Mouse (Mus musculus): ENCODE data around the gene Gfi1. TPM values are rescaled to one million over a fixed set of nuclear protein-coding genes. Genes with fewer than 3 reads are reported as not detected.
A peak's percentile ranks its signal among the peaks of the same experiment; 100 is the strongest.

Gfi1 gene
- polyA plus RNA-seq (2015; fragmentation: Nextera tagmentation; extraction: Ambion mirVana) = not detected in 2 replicates

- ATAC-seq (ENCODE audit: extremely low read depth, insufficient number of reproducible peaks, low FRiP score, low TSS enrichment) = no peak
- H3K9ac ChIP-seq = peak within 1 kb of the TSS; percentile 56
Observed at GRCm38 (mm10) chr5:107725435-107726261, at the start of gene Gfi1. TSS of gene Gfi1 (minus strand) at chr5:107726036.

GRCm38 (mm10) chr5:107772049-107772448 lies 46.2 kb upstream of the Gfi1 start:
- H3K9me3 ChIP-seq = peaks cover 3% of the 10 kb centered on the region
- H3K4me1 ChIP-seq = peaks cover 7% of the 10 kb centered on the region
- peaks cover 37% of the 10 kb centered on the region for H3K36me3 ChIP-seq
- H3K4me3 ChIP-seq = no peak overlapping the region
- H3K9ac ChIP-seq = no peak overlapping the region
- WGBS = 58% methylated on average over 5 of the region's 5 CpGs
- H3K27me3 ChIP-seq (replicated peaks) = no peaks in the 10 kb centered on the region
- ATAC-seq (ENCODE audit: extremely low read depth, insufficient number of reproducible peaks, low FRiP score, low TSS enrichment) = no peak
- H3K27ac ChIP-seq (replicated peaks) = no peak overlapping the region
- no peak overlapping the region for H3K4me2 ChIP-seq

More at GRCm38 (mm10) chr5:107725435-107726261, at the start of gene Gfi1:
- H3K4me1 ChIP-seq = peaks cover 56% of the 10 kb centered on the region
- 0% methylated on average over 41 of the region's 41 CpGs for WGBS
- H3K36me3 ChIP-seq = no peaks in the 10 kb centered on the region
- H3K27me3 ChIP-seq (replicated peaks) = peaks cover 92% of the 10 kb centered on the region
- peak within 1 kb of the TSS; percentile 52 for H3K4me3 ChIP-seq
- no peaks in the 10 kb centered on the region for H3K9me3 ChIP-seq
- peak within 1 kb of the TSS; percentile 81 for H3K4me2 ChIP-seq
- H3K27ac ChIP-seq (replicated peaks) = no peak within 1 kb of the TSS

GRCm38 (mm10) chr5:107768224-107768623 lies 42.4 kb upstream of the Gfi1 start:
- H3K27ac ChIP-seq (replicated peaks) = no peak overlapping the region
- no peak for ATAC-seq (ENCODE audit: extremely low read depth, insufficient number of reproducible peaks, low FRiP score, low TSS enrichment)
- no peak overlapping the region for H3K4me2 ChIP-seq
- no peaks in the 10 kb centered on the region for H3K27me3 ChIP-seq (replicated peaks)
- WGBS = 81% methylated on average over 1 of the region's 1 CpGs
- H3K36me3 ChIP-seq = peaks cover 24% of the 10 kb centered on the region
- H3K9ac ChIP-seq = no peak overlapping the region
- peaks cover 7% of the 10 kb centered on the region for H3K4me1 ChIP-seq
- peaks cover 3% of the 10 kb centered on the region for H3K9me3 ChIP-seq
- no peak overlapping the region for H3K4me3 ChIP-seq

- WGBS = 89% methylated on average over 4 of the region's 4 CpGs
- no peak overlapping the region for H3K4me2 ChIP-seq
Observed at GRCm38 (mm10) chr5:107765946-107766345, 40.1 kb upstream of the Gfi1 start.

GRCm38 (mm10) chr5:107764486-107764885 lies 38.6 kb upstream of the Gfi1 start:
- no peaks in the 10 kb centered on the region for H3K27me3 ChIP-seq (replicated peaks)
- H3K9ac ChIP-seq = no peak overlapping the region
- no peak overlapping the region for H3K4me3 ChIP-seq
- peaks cover 3% of the 10 kb centered on the region for H3K9me3 ChIP-seq
- H3K27ac ChIP-seq (replicated peaks) = no peak overlapping the region
- 0 out of 2 replicates have a peak, but pooled peaks cover 4% of the 10 kb centered on the region for H3K4me1 ChIP-seq
- 57% methylated on average over 1 of the region's 1 CpGs for WGBS
- no peak for ATAC-seq (ENCODE audit: extremely low read depth, insufficient number of reproducible peaks, low FRiP score, low TSS enrichment)
- H3K36me3 ChIP-seq = peaks cover 25% of the 10 kb centered on the region
- H3K4me2 ChIP-seq = no peak overlapping the region

More at GRCm38 (mm10) chr5:107765946-107766345, 40.1 kb upstream of the Gfi1 start:
- Histone ChIP-seq H3K9me3 (peaks cover 3% of the 10 kb centered on the region), H3K27me3 (replicated peaks) (no peaks in the 10 kb centered on the region), H3K27ac (replicated peaks) (no peak overlapping the region), H3K4me1 (no peaks in the 10 kb centered on the region), H3K36me3 (peaks cover 35% of the 10 kb centered on the region), H3K4me3 (no peak overlapping the region), H3K9ac (no peak overlapping the region)
- ATAC-seq (ENCODE audit: extremely low read depth, insufficient number of reproducible peaks, low FRiP score, low TSS enrichment) = no peak

- no peak for ATAC-seq (ENCODE audit: extremely low read depth, insufficient number of reproducible peaks, low FRiP score, low TSS enrichment)
- Histone ChIP-seq H3K9ac (no peak overlapping the region), H3K4me2 (no peak overlapping the region), H3K36me3 (peaks cover 25% of the 10 kb centered on the region), H3K9me3 (peaks cover 3% of the 10 kb centered on the region), H3K27ac (replicated peaks) (no peak overlapping the region), H3K27me3 (replicated peaks) (no peaks in the 10 kb centered on the region), H3K4me3 (no peak overlapping the region), H3K4me1 (peaks cover 12% of the 10 kb centered on the region)
Observed at GRCm38 (mm10) chr5:107763674-107764073, 37.8 kb upstream of the Gfi1 start.

- ATAC-seq (ENCODE audit: extremely low read depth, insufficient number of reproducible peaks, low FRiP score, low TSS enrichment) = peak; percentile 66; the same call in 1 of the 2 replicates
- peak overlapping the region; percentile 10; the same call in 1 of the 2 replicates for H3K27ac ChIP-seq (replicated peaks)
Observed at GRCm38 (mm10) chr5:107759121-107759520, 33.3 kb upstream of the Gfi1 start.

GRCm38 (mm10) chr5:107756072-107756471 lies 30.2 kb upstream of the Gfi1 start:
- Histone ChIP-seq H3K4me1 (peaks cover 17% of the 10 kb centered on the region), H3K4me3 (no peak overlapping the region), H3K9me3 (no peaks in the 10 kb centered on the region), H3K36me3 (peaks cover 30% of the 10 kb centered on the region), H3K4me2 (no peak overlapping the region), H3K27me3 (replicated peaks) (no peaks in the 10 kb centered on the region), H3K9ac (no peak overlapping the region), H3K27ac (replicated peaks) (no peak overlapping the region)
- ATAC-seq (ENCODE audit: extremely low read depth, insufficient number of reproducible peaks, low FRiP score, low TSS enrichment) = no peak
- 69% methylated on average over 2 of the region's 2 CpGs for WGBS

More at GRCm38 (mm10) chr5:107759121-107759520, 33.3 kb upstream of the Gfi1 start:
- Histone ChIP-seq H3K4me2 (no peak overlapping the region), H3K4me1 (peaks cover 17% of the 10 kb centered on the region), H3K9me3 (no peaks in the 10 kb centered on the region), H3K27me3 (replicated peaks) (no peaks in the 10 kb centered on the region), H3K36me3 (peaks cover 26% of the 10 kb centered on the region), H3K4me3 (no peak overlapping the region), H3K9ac (no peak overlapping the region)
- WGBS = 7% methylated on average over 5 of the region's 5 CpGs

- whole genome bisulfite sequencing = 80% methylated on average over 1 of the region's 1 CpGs
- Histone ChIP-seq H3K4me3 (no peak overlapping the region), H3K27me3 (replicated peaks) (no peaks in the 10 kb centered on the region)
Observed at GRCm38 (mm10) chr5:107754740-107755139, 28.9 kb upstream of the Gfi1 start.

GRCm38 (mm10) chr5:107753656-107754055 lies 27.8 kb upstream of the Gfi1 start:
- H3K36me3 ChIP-seq = peaks cover 31% of the 10 kb centered on the region
- H3K27me3 ChIP-seq (replicated peaks) = no peaks in the 10 kb centered on the region
- H3K9ac ChIP-seq = no peak overlapping the region
- H3K9me3 ChIP-seq = no peaks in the 10 kb centered on the region
- H3K4me2 ChIP-seq = no peak overlapping the region
- H3K27ac ChIP-seq (replicated peaks) = no peak overlapping the region
- H3K4me1 ChIP-seq = peaks cover 14% of the 10 kb centered on the region
- 93% methylated on average over 7 of the region's 7 CpGs for WGBS
- no peak overlapping the region for H3K4me3 ChIP-seq
- no peak for ATAC-seq (ENCODE audit: extremely low read depth, insufficient number of reproducible peaks, low FRiP score, low TSS enrichment)

More at GRCm38 (mm10) chr5:107754740-107755139, 28.9 kb upstream of the Gfi1 start:
- no peak for ATAC-seq (ENCODE audit: extremely low read depth, insufficient number of reproducible peaks, low FRiP score, low TSS enrichment)
- peaks cover 18% of the 10 kb centered on the region for H3K4me1 ChIP-seq
- H3K9ac ChIP-seq = no peak overlapping the region
- H3K9me3 ChIP-seq = no peaks in the 10 kb centered on the region
- no peak overlapping the region for H3K27ac ChIP-seq (replicated peaks)
- H3K4me2 ChIP-seq = no peak overlapping the region
- peaks cover 31% of the 10 kb centered on the region for H3K36me3 ChIP-seq

GRCm38 (mm10) chr5:107749229-107749916 lies 23.5 kb upstream of the Gfi1 start:
- peaks cover 8% of the 10 kb centered on the region; the same call in 1 of the 2 replicates for H3K4me1 ChIP-seq
- no peak for ATAC-seq (ENCODE audit: extremely low read depth, insufficient number of reproducible peaks, low FRiP score, low TSS enrichment)
- no peak overlapping the region for H3K4me3 ChIP-seq
- H3K4me2 ChIP-seq = no peak overlapping the region
- peaks cover 32% of the 10 kb centered on the region for H3K36me3 ChIP-seq
- WGBS = 49% methylated on average over 9 of the region's 9 CpGs
- no peaks in the 10 kb centered on the region for H3K9me3 ChIP-seq
- H3K9ac ChIP-seq = no peak overlapping the region
- H3K27me3 ChIP-seq (replicated peaks) = no peaks in the 10 kb centered on the region
- H3K27ac ChIP-seq (replicated peaks) = 0 out of 2 replicates have a peak overlapping the region, but pooled peaks have one; percentile 21
